Mouse (Mus musculus): ENCODE results near the gene Zic2. TPM values are rescaled to one million over a fixed set of nuclear protein-coding genes. Genes with fewer than 3 reads are reported as not detected.

Gene Zic2
- polyA plus RNA-seq (2012; rRNA removed): 47.8 and 51.2 TPM in 2 replicates

GRCm38 (mm10) chr14:122474891-122475556 is at the start of gene Zic2:
TSS of gene Zic2 (plus strand) at chr14:122475435.

DNA sequence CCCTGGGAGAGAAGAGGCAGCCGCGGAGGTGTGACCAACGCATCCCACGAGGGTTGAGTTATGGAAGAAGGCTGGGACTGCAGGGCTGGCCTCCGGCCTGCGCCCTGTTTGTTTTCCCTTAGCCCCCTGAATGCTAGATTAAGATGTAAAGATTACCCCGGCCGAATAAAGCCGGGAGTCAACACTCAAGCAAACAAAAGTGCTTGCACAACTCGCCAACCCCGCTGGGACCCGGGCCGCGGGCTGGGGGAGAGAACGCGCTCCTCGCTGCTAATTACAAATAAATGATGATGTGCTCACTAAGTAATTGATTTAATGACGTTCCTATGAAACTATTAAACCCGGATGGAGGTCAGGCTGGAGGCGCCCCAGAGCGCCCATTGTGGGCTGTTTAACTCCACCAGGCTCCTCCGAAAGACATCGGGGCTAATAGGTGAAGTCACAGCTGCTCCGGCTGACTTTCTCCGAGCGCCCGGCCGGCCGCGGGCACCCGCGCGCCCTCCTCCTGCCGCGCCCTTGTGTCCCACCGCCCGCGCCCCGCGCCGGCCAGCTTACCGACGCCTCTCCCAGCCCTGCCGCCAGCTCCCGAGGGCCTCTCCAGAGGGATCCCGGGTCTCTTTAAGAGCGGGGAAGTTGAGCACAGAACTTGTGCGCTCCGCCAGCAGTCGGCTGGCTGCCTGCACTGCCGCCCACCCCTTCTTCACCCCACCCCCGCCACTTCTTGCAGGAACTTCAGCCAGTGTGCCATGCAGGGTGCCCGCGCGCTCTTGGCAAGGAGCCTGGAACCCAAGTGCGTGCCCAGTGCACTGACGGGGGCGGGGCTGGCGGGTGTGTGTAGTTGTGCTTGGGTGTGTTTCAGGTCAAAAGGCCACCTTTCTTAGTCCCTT is 24.5 kb upstream of the Zic2 start, which contains the start of gene Gm5089:
Gene Gm5089, minus strand, starts transcription at position 620 of the 887 bp plus-strand sequence.

GRCm38 (mm10) chr14:122464763-122465741 is 10.2 kb upstream of the Zic2 start, which contains the start of gene Zic5:
TSS of gene Zic5 (minus strand) at chr14:122465677.

DNA sequence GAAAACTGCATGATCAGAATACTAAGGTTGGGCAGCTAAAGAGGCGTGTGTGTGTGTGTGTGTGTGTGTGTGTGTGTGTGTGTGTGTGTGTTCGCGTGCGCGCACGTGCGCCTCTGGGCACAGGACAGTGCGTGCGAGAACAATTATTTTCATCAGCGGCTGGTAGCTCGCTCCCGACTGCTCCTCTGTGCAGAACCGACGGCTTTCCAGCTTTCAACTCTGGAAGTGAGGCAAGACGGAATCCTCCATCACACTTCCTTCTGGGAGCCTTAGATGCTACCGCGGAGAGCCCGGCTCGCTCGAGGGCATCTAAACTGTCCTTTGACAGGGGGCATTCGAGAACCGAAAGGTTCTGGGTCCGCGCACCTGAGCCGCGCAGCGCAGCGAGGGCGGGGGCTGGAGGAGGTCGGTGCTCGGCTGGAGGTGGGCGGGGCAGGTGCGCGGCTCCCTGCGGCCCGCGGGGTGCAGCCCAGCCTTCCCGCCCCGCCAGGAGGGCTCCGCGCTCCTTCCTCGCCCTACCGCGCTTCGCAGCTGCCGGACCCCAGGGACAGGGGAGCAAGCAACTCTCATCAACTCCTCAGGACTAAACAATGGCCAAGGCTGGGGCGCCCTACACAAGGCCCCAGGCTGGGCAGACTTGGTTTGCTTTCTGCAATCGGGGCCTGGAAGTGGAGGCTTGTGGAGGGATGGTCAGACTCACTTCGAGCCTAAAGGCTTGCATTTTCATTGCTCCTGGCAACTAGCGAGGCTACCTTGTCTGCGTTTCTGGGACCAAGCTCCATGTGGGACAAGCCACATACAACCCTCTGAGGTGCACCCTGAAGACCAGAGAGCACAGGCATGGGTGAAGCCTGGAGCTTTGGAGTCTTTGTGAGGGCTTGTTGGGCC is 15.4 kb downstream of the Zic2 start, which contains the start of gene Gm10837:
Gene Gm10837, plus strand, starts transcription at position 146 of the 888 bp plus-strand sequence.

Other genes starting within 250 kb of the Zic2 start
- gene Gm5089, start 24.3 kb upstream of the Zic2 start, polyA plus RNA-seq (2012; rRNA removed): 0.22 and 0.24 TPM in 2 replicates
- 10.6 and 13.5 TPM in 2 replicates for gene Zic5, start 9.8 kb upstream of the Zic2 start, polyA plus RNA-seq (2012; rRNA removed)
- gene Gm10837, start 15.2 kb downstream of the Zic2 start, polyA plus RNA-seq (2012; rRNA removed): 0.10 and 0.13 TPM in 2 replicates
- gene Pcca, start 58.9 kb downstream of the Zic2 start, polyA plus RNA-seq (2012; rRNA removed): 33.1 and 35.1 TPM in 2 replicates